Mouse (Mus musculus) cortical plate, adult 2 months (tissue): ENCODE measurements around the gene Hdc.

ENCODE experiments used
- CTCF ChIP-seq: fragments of 200-500 bp; IDR thresholded peaks from 2 replicates; pipeline ENCODE4 v1.5.1; 2011; ENCODE audit warnings: mild to moderate bottlenecking, control low read depth, low read length; ENCODE audit not compliant: insufficient read depth; ENCODE audit errors: extremely low read depth
- POLR2A ChIP-seq: fragments of 200-500 bp; IDR thresholded peaks from 2 replicates; pipeline ENCODE4 v1.6.1; 2011; ENCODE audit warnings: mild to moderate bottlenecking, low read length, control low read depth; ENCODE audit not compliant: insufficient read depth; ENCODE audit errors: extremely low read depth

DNA sequence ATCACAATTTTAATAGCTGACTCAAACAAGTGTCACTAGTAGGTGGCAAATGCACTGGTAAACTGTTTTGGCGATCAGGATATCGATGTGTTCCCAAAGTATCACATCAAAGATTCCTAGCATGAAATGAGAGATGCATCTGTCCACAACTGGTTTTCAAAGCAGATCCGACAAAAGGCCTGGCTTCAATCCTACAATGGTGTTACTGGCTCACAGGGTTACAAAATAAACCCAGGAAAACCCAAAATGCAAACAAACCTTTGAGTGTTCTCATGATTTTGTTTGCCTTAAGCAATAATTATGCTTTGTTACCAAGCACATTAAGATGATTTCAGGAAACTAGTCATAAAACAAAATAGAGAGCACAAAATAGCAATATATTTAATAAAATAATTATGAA lies 28.7 kb upstream of the Hdc start:
- no peak for TF ChIP-seq CTCF
- no peak for TF ChIP-seq POLR2A
